8 mouse cellular contexts compared by ENCODE assay signal in the genomic region with DNA sequence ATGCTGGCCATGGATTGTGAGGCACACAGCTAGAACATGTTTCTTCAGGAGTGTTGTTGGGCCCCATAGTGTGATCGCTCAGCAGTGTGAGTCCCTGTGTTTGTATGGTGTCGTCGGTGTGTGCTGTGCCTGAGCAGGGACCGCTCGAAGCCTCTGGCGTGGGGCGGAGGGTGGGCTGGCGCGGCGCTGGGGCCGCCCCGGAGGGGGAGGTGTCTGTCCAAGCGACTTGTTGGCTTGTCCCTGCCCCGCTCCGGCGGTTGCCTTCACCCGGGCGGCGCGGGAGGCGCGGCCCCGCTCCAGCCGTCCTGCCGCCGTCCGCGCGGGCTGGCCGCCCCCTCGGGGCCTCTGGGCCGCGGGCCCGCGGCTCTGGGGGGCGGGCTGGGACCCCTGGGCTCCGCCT. TPM values are rescaled to one million over a fixed set of nuclear protein-coding genes. Genes with fewer than 3 reads are reported as not detected.
DNase-seq lines count a peak whose midpoint lies in the region; ATAC-seq and TF ChIP-seq lines count a peak whose summit lies in the region.

No protein-coding gene starts in this region.

- H3K36me3 ChIP-seq in forebrain, postnatal 0 days (ENCODE audit: insufficient read depth) = no peaks in the 10 kb centered on the region; the same call in 1 of the 2 replicates
- no peaks in the 10 kb centered on the region for H3K36me3 ChIP-seq in hindbrain, embryonic 12.5 days
- no peaks in the 10 kb centered on the region for H3K36me3 ChIP-seq in midbrain, embryonic 15.5 days (replicated peaks)

- no peak for TF ChIP-seq CTCF in layer of hippocampus, adult 2 months (conservative IDR thresholded peaks at IDR 0.05)
- TF ChIP-seq CTCF in forebrain, postnatal 0 days (IDR thresholded peaks at IDR 0.05; ENCODE audit: low read depth) = no peak

- no peaks in the 10 kb centered on the region for H3K9me3 ChIP-seq in forebrain, postnatal 0 days (ENCODE audit: low read length)
- H3K9me3 ChIP-seq in hindbrain, embryonic 12.5 days (replicated peaks) = no peaks in the 10 kb centered on the region
- H3K9me3 ChIP-seq in midbrain, embryonic 15.5 days = no peaks in the 10 kb centered on the region

- H3K4me3 ChIP-seq in layer of hippocampus, adult 2 months = peak overlapping the region; percentile 47; the same call in 1 of the 2 replicates
- peak overlapping the region; percentile 30 for H3K4me3 ChIP-seq in forebrain, postnatal 0 days (ENCODE audit: low read depth, low read length)
- H3K4me3 ChIP-seq in hindbrain, embryonic 12.5 days = peak overlapping the region; percentile 43
- peak overlapping the region; percentile 32 for H3K4me3 ChIP-seq in midbrain, embryonic 15.5 days

- peak overlapping the region; percentile 45 for H3K4me2 ChIP-seq in forebrain, postnatal 0 days (ENCODE audit: low read depth)
- H3K4me2 ChIP-seq in hindbrain, embryonic 12.5 days (replicated peaks) = peak overlapping the region; percentile 62
- peak overlapping the region; percentile 46 for H3K4me2 ChIP-seq in midbrain, embryonic 15.5 days

- H3K9ac ChIP-seq in forebrain, postnatal 0 days = peak overlapping the region; percentile 40; the same call in 1 of the 2 replicates
- peak overlapping the region; percentile 57 for H3K9ac ChIP-seq in hindbrain, embryonic 12.5 days
- H3K9ac ChIP-seq in midbrain, embryonic 15.5 days = no peak overlapping the region; the same call in 1 of the 2 replicates

- H3K27ac ChIP-seq in layer of hippocampus, adult 2 months = peak overlapping the region; percentile 64; the same call in 1 of the 2 replicates
- peak overlapping the region; percentile 40; the same call in 1 of the 2 replicates for H3K27ac ChIP-seq in forebrain, postnatal 0 days (ENCODE audit: low read depth, low read length)
- H3K27ac ChIP-seq in hindbrain, embryonic 12.5 days = 0 out of 2 replicates have a peak overlapping the region, but pooled peaks have one; percentile 19
- no peak overlapping the region for H3K27ac ChIP-seq in midbrain, embryonic 15.5 days

- ATAC-seq in forebrain, postnatal 0 days = peak; percentile 10; the same call in 1 of the 2 replicates
- ATAC-seq in hindbrain, embryonic 12.5 days (ENCODE audit: low FRiP score) = no peak
- no peak for ATAC-seq in midbrain, embryonic 15.5 days (replicated peaks)

- no peak for DNase-seq in layer of hippocampus, adult 2 months (ENCODE audit: low spot score in 2 of 2)
- DNase-seq in layer of hippocampus, adult 18-20 months (ENCODE audit: low spot score in 2 of 2) = no peak
- no peak for DNase-seq in forebrain, postnatal 0 days
- peak; percentile 93 for DNase-seq in liver
- peak; percentile 84 to 85 for DNase-seq in urinary bladder, postnatal 4 days (ENCODE audit: low spot score in 2 of 2)
- DNase-seq in layer of hippocampus, adult 11-12 months (ENCODE audit: low spot score) = no peak

- peaks cover 3% of the 10 kb centered on the region; the same call in 1 of the 2 replicates for H3K27me3 ChIP-seq in forebrain, postnatal 0 days (ENCODE audit: insufficient read depth, low read length)
- peaks cover 43% of the 10 kb centered on the region for H3K27me3 ChIP-seq in hindbrain, embryonic 12.5 days
- H3K27me3 ChIP-seq in midbrain, embryonic 15.5 days (replicated peaks) = peaks cover 25% of the 10 kb centered on the region

- H3K4me1 ChIP-seq in forebrain, postnatal 0 days (ENCODE audit: insufficient read depth) = 0 out of 2 replicates have a peak, but pooled peaks cover 6% of the 10 kb centered on the region
- H3K4me1 ChIP-seq in hindbrain, embryonic 12.5 days = peaks cover 54% of the 10 kb centered on the region
- peaks cover 30% of the 10 kb centered on the region for H3K4me1 ChIP-seq in midbrain, embryonic 15.5 days

- WGBS in forebrain, postnatal 0 days = 8% methylated on average over 36 of the region's 37 CpGs
- 5% methylated on average over 27 of the region's 37 CpGs for WGBS in hindbrain, embryonic 12.5 days
- WGBS in midbrain, embryonic 15.5 days = 3% methylated on average over 30 of the region's 37 CpGs

RNA-seq across cellular contexts. Expression of gene Arhgap23, which starts 24.6 kb away (rescaled TPM):
- 10 to 100 TPM; 66.0 to 74.1 TPM for total RNA-seq in layer of hippocampus, adult 2 months (2021)
- total RNA-seq in layer of hippocampus, adult 18-20 months (2021) = 10 to 100 TPM; 79.8 to 88.1 TPM
- total RNA-seq in forebrain, postnatal 0 days (2014; rRNA removed) = 52.7 and 52.9 TPM in 2 replicates
- 7.0 and 10.2 TPM in 2 replicates for polyA plus RNA-seq in forebrain, postnatal 0 days (2015; fragmentation: Nextera tagmentation; extraction: Ambion mirVana)
- 9.3 and 10.0 TPM in 2 replicates for polyA plus RNA-seq in hindbrain, embryonic 12.5 days (2016; fragmentation: Nextera tagmentation; extraction: Ambion mirVana)
- polyA plus RNA-seq in midbrain, embryonic 15.5 days (2015; fragmentation: Nextera tagmentation; extraction: Ambion mirVana) = 10.9 and 11.0 TPM in 2 replicates

Comparison
In these comparisons a context has a peak if more than half of its experiments do, and no peak if none do; other contexts are left out.
1. DNase-seq: peak in liver (single experiment) and urinary bladder, postnatal 4 days (2 of 2); none in layer of hippocampus, adult 2 months (0 of 2), layer of hippocampus, adult 18-20 months (0 of 2), forebrain, postnatal 0 days (single experiment) and layer of hippocampus, adult 11-12 months (single experiment).
2. Peak in every context shown above with its lines, with median percentiles within 50 percentile points of each other: H3K4me3 ChIP-seq and H3K4me2 ChIP-seq.